Mouse (Mus musculus) thymus, adult 2 months (tissue): ENCODE results near the gene Apba2.

ENCODE experiments used
- CTCF ChIP-seq: fragments of 200-500 bp; IDR thresholded peaks from 2 replicates; pipeline ENCODE4 v1.5.1; 2012; ENCODE audit warnings: mild to moderate bottlenecking, control low read depth, low read length, moderate library complexity, borderline replicate concordance; ENCODE audit not compliant: control insufficient read depth, poor library complexity, insufficient read depth; ENCODE audit errors: extremely low read depth
- POLR2A ChIP-seq: fragments of 200-500 bp; IDR thresholded peaks from 2 replicates; pipeline ENCODE4 v1.6.1; 2012; ENCODE audit warnings: mild to moderate bottlenecking, low read length, control low read depth, moderate library complexity; ENCODE audit not compliant: control insufficient read depth, poor library complexity, insufficient read depth; ENCODE audit errors: extremely low read depth

GRCm38 (mm10) chr7:64728181-64728591 lies 226.7 kb downstream of the Apba2 start:
- TF ChIP-seq CTCF: no peak
- TF ChIP-seq POLR2A: no peak
